Mouse (Mus musculus) heart, adult 18-20 months (tissue): ENCODE results near the gene B3gnt2. TPM values are rescaled to one million over a fixed set of nuclear protein-coding genes. Genes with fewer than 3 reads are reported as not detected.
"Not testable (repeated sequence)": the region's sequence is repeated elsewhere in the genome, so short reads cannot be mapped to it uniquely, and the experiment has no call there.

Experiments
- DNase-seq, 2 experiments: peaks; one replicate each; pipeline ENCODE4 v3.0.0; 2021 to 2022; ENCODE audit warnings: mixed read lengths in 1 of 2
- total RNA-seq, 2 experiments: library from RNA; stranded (reverse); gene quantifications; 2 replicates each; pipeline ENCODE4 v1.2.3; 2021

B3gnt2 gene
- total RNA-seq, 2 experiments from 2014 or later, result 2.4 to 5.9 TPM

DNA sequence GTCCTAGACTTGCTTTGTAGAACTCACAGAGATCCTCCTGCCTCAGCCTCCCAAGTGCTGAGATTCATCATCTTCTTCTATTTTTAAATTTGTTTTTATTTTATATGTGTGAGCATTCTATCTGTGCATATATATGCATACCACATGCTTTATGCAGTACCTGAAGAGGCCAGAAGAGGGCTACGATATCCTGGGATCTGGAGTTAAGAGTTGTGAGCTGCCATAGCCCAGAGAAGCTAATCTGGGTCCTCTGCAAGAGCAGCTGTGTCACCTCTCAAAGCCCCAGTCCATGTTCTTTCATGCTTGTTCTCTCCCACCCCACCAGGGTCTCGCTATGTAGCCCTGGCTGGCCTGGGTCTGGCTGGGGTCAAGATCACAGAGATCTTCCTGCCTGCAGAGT is 83.2 kb downstream of the B3gnt2 start:
- DNase-seq, result no peak

DNA sequence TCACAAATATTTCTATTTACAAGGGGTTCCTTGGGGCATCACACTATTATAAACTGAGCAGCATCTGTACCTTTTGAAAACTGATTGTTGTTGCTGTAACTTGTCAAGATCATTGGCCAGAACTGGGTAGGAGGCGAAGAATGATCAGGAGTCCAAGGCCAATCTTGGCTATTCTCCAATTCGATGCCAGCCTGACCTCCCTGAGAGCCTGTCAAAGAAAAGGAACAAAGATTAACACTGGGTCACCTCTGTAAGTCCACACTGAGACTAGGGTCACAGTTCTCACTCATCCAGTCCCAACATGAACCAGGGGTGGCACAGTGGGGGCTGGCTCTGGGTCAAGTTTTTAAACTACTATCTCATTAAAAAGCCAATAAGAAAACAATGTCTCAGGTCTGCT is 85.9 kb downstream of the B3gnt2 start:
- no peak for DNase-seq

DNA sequence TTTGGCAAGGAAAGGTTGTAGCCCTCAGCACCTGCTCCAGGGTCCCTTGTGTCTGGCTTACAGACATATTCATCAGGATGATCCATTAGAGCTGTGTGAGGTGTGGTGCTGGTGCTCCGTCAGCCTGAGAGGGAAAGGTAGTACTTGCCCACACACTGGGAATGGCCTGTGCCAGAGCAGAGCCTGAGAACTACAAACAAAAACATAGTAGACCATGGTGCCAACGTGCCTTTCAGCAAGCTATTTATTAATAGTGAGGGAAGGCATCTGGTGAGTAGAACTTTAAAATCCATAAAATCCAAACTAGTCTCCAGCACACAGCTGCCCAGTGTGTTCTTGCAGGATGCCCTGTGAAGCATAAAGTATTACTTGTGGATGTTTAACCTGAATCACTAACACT is 94.5 kb downstream of the B3gnt2 start:
- DNase-seq, result no peak

DNA sequence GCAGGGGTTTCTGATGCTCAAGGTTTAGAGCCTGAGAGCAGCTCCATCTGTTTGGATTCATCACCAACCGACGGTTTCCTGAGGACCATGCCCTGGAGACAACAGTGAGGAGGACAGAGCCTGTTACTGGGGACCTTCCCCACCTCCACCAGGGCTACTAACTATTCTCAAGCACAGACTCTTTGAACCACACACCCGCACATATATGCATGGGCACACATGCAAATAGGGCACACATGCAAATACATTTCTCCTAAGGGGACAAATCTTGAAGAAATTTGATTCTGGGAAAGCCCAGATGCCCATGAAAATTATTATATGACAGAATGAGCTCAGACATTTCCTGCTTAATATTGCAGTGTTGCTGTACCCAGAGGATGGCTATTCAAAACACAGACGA is 95.3 kb downstream of the B3gnt2 start:
- no peak for DNase-seq

DNA sequence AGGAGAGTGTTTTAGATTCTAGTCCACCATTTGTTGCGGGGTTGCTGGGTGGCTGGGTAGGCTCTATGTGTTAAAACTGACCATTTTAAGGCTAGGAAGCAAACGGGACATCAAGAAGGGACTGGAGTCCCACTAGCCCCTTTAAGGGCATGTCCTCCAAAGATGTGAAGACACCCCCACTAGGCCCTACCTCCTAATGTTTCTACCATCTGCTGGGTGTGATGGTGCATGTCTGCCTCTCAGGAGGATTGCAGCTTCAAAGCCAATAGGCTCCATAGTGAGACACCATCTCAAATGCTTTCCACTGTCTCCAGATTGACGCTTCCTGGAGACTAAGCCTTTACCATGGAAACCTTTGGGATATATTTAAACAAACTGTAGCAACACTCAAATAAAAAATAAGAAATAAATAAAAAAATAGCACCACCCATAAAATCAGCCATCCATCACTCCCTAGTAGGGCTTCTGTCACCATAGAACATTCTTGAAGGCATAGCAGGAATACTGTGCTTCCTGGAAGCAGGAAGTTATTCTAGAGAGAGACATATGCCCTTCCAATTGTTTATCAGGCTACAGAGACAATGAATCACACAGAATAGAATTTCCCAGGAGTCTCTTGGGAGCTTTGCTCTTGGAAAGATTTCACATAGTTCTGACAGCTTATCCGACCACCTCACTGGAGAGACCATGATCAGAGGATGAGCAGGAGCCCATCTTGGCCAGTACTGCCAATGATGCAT is 97.0 kb downstream of the B3gnt2 start:
- no peak for DNase-seq

DNA sequence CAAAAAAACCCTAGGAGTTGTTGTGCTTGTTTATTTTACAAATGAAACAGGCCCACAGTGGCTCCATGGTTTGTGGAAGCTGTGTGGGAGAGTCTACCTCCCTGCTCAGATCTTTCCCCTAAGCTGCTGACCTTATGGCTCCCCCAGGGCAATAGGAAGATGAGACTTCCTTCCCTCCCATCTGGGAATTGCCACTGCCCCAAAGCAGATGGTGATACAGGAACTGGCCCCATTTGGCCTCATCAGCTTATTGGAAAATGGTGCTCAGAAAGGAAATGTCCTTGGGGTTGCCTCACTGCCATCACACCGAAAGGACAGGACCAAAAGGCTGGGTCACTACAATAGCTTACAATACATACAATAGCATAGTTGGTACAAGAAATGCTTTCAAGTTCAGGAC is 97.7 kb downstream of the B3gnt2 start:
- peak in 1 of 2 experiments; percentile 23 for DNase-seq

DNA sequence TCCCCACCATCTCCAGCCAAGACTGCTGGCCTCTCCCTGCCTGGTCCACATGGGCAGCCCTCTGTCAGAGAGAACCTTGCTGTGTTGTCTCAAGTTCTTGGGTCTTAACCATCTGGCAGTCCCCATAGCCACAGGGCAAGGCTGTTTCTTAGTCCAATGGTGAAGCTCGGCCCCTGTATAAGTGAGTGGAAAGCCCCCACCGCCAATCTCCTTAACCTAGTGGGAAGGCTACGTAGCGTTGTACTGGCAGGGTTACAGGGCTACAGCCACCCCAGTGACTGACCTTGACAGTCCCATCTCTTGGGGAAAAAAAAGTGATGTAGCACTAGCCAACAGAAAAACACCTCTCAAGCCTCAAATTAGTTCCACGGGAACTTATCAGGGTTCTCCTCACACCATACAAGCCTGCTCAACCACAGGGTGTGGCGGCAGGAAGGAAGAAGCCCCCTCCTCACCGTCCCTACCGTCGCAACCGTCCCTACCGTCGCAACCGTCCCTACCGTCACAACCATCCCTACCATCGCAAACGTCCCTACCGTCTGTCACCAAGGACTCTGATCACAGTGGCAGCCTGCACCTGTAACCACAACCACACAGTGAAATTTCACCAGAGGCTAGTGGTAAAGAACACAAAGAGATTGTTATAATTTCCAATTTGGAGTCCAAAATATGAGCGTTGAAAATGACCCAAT is 98.4 kb downstream of the B3gnt2 start:
- no peak for DNase-seq

DNA sequence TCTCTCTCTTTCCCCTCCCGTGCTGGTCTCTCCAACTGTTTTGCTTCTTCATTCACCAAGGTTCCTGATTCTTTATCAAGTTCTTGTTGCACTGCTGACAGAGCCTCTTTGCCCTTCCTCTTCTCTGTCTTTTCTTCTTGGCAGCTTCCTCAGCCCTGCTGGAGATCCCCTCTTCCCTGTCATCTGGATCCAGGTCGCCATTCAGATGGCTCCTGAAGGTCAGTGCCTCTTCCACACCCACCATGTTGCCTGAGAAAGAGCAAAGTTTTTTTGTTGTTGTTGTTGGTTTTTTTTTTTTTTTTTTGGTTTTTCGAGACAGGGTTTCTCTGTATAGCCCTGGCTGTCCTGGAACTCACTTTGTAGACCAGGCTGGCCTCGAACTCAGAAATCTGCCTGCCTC is 101.0 kb downstream of the B3gnt2 start:
- no peak for DNase-seq

DNA sequence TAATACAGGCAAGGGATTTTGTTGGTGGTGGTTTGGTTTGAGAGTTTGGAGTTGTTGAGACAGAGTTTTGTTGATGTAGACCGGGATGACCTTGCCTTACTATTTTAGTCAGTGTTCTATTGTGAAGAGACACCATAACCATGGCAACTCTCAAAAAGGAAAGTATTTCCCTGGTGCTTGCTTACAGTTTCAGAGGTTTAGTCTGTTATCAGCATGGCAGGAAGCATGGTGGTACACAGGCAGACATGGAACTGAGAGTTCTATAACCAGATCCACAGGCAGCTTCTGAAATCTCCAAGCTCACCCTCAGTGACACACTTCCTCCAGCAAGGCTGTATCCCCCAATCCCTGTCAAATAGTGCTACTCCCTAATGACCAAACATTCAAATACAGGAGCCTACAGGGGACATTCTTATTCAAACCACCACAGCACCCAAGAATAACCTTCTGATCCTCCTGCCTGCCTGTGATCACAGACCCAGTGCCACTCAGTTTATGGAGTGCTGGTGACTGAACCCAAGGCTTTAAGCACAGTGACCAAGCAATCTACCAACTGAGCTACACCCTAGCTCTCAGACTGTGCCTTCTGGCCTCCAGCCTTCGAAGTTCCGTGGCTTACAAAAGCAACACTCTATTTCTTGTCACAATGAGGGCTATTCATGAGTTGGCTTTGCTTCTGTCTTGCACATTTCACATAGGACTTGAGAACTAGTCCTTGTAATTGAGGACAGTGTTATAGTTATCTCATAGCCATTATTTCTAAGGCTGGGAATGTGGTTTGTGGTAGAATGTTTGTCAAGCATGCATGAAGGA is 104.4 kb downstream of the B3gnt2 start:
- DNase-seq, result no peak

DNA sequence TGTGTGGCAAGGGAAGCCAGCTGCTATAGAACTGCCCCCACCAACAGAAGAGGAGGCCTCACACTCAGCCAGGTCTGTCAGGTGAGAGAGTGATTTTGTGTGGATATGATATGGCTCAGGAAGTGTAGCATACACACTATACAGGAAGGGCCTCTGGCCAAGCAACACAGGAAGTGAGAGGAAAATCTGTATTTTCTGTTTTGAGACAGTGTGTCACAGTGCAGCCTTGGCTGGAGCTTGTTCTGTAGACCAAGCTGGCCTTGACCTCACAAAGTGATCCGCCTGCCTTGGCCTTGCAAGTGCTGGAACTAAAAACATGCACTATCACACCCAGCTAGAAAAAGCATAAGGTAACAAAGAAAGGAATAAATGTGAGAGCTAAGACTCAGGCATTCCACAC is 105.6 kb downstream of the B3gnt2 start:
- DNase-seq, result no peak

DNA sequence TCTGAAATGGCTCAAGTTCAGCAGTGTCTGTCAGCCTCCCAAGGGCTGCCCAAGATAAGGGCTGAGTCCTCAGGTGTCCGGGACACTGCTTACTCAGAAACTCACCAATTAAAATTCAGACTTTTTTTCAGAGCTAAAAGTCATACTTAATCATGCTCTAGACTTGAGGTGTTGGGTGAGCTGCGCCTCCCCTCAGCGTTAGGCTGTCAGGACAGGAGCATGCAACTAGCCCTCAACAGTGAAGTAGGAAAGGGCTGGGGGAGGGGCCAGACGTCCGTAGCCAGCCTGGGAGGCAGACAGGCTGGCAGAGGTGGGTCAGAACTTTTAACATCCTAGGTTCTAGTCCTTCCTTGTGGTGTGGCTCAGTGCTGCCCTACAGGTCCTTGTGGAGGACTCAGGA is 108.2 kb downstream of the B3gnt2 start:
- DNase-seq, result no peak

DNA sequence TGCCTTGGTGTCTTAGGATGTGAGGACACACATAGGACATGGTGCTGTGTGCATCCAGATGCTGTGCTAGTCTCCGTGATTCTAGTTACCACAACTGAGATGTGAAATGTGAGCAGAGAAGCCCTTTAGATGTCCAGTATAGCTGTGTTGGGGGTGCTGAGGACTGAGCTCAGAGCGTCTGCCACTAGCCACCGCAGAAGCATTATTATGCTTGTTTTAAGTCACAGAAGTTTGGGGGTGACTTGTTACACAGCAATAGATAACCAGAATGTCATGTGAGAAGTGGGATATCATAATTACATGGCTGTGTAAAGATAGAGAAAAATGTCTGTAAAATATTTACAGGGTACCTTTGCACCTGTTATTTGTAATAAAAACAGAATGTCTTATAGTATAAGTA is 109.2 kb downstream of the B3gnt2 start:
- DNase-seq, result no peak

DNA sequence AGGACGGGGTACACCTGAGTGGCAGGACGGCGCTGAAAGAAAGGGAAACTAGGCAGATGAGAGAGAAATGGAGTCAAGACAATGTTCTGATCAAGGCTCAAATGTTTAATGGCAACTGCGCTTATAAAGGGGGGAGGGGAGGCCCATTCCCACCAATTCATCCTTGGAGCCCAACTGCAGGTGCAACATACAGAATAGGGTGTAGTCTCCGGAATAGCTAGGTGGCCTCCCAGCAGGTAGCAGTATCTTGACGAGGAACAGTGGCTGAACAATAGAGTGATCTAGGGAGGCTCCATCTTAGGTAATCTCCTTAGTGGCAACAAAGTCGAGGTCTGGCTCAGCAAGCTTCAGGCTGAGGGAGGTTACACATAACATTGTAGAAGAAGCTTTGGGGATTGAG is 113.4 kb downstream of the B3gnt2 start:
- no peak for DNase-seq

DNA sequence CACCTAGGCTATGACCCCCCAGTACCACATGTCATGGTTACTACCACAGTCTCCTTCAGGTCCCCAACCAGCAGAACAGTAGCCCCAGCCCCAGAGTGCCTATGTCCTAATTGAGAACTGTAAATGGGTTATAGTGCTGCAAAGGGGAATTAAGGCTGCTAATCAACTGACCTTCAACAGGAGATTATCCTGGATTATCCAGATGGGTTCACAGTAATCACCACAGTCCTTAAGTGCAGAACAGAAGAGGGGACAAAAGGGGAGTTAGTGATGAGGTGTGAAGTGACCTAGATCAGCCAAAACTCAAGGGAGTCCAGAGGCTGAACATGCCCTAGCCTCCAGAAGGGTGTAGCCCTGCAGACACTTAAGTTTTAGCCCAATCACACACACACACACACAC is 115.4 kb downstream of the B3gnt2 start:
- DNase-seq, result no peak

DNA sequence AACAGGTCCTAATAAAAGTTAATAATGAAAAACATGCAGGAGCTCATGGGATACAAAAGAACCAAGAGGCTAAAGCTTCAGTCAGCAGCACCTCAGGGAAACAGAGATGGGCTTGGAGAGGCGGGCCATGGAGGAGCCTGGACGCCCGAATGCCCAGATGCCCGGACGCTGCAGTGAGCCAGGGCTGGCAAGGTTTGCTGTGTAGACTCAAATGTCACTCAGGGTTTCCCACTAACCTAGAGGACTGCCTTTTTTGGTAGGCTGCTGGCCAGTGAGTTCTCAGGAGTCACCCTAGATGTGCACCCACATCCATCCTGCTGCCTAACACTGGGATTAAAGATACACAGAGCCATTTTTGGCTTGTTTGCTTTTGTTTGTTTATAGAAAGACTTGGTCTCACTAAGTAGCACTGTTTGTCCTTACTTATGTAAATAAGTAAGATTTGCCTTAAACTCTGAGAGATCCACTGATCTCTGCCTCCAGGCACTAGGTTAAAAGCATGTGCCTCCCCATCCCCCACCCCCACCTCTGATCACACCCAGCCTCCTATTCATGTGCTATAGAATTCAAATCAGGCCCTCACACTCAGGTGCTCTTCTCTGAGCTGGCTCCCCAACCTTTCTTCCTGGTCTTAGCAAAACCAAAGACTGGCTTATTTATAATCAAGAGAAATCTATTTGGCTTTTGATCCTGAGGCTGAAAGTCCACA is 117.0 kb downstream of the B3gnt2 start:
- no peak for DNase-seq

DNA sequence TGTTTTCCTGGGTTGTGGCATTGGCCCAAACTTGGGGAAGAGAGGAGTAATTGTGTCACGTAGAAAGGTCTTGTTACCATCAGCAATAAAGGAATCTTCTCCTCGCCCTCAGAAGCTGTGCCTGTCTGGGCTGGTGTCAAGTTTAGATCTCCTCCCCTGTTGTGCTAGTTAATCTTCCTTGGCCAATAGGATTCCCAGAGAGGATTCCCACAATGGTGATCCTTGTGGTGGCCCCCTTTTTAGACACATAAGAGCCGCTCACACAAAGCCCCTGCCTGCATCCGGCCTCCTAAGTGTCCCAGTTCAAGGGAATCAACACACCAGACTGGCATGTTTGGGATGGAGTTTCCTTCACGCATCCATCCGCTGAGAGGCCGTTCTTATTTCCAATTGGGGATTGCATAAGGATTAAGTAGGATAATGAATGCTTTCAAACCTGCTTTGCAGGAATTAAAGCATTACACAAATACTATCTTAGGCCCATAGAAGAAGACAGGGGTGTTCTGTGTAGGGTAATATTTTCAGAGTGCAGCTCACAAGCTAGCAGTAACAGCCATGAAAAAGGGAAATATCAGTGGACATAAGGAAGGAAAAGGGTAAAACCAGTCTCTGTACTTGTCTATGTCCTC is 118.6 kb downstream of the B3gnt2 start:
- DNase-seq, result no peak

DNA sequence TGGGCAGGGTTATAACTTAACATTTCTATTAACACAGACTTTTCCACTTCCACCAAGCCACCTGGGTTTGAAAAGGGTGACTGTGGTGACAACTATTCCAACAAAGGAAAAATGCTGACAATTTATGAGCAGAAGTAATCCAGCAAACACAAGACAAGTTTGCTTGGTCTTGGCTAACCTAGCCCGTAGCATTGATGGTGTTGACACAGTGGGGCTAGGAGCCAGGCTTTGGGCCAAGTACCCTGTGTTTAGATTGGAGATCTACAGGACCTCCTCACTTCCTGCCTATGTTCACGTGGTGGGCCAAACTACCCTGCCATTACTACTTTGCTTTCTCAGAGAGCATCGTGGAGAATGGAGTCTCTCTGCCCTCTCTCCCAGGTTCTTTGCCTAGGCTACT is 119.3 kb downstream of the B3gnt2 start:
- DNase-seq, result no peak

DNA sequence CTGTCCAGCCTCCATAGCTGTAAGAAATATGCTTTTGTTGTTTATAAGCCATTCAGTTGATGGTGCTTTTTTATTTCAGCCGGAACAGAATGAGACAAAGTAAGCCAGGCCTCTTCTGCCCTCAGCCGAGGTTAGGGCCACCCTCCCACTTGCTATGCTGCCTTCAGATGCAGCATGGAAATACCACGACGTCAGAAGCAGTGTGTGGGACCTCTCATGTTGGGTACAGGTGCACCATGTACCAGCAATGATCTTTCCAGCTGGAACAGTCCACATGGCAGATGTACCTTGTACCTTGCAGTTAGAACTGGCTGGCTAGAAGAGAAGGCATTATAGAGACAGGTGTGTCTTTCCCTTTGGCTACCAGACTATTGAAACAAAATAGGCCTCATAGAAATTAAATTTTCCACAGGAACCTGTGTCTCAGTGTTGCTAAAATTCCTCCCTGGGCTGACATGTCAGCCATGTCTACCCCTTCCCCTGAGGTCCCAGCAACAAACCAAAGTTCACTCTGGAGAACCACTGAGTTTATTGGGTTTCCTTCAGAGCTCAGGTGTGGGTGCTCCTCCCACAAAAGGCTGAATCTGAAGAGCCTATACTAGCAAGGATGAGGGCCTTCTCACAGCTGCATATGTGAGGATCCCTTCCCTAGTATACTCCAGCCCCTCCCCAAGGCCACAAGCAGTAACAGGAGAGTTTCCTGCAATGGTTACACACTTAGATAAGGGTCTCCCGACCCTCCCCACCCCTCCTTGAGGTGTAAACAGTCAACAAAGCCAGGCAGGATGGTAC is 121.1 kb downstream of the B3gnt2 start:
- no peak for DNase-seq

DNA sequence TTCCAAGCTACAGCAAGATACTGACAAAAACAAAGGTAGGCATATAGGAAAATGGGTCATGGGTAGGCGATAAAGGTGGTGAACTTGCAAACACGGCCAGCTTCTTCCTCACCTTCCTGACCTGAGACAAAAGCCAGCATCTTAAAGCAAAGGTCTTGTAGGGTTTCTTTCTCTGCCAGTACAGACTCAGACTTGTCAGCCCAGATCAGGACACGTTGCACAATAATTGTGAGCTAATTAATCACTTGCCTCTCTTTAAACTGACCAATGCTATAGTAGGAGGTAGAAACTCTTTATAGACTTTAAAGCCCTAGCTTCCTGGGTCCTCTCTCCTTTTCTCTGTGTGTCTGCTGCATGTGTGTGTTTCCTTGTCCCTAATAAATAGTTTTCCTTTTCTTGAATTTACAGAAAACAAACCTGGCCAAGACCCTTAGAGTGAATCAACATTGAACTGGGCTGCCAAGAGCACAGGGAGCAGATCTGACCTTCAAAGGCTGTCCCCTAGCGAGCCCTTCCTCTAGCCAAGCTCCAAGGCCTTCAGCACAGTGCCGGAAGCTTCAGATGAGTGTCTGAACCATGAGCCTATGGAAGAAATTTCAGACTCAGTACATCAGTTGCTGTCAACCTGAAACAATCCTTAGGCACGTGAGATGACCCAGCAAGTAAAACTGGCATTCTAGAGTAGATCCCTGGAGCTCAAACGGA is 124.1 kb downstream of the B3gnt2 start:
- DNase-seq, result no peak

DNA sequence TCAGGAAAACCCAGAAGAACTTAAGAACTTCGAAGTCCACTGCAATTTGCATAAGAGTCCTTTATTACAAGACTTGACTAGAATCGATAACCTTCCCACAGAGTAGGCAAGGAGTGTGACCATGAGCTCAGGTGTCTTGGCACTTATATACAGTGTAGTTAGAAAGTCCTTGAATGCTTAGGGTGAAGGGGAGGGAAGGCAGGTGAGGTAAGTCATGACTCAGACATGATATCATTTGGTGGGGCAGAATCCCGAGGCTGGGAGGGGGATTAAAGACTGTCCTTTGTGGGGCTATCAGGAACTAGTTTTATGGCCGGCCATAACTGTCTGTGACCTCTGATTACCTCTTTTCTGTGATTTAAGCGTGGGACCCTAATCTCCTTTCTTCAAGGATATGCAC is 125.6 kb downstream of the B3gnt2 start:
- not testable (repeated sequence) for DNase-seq

DNA sequence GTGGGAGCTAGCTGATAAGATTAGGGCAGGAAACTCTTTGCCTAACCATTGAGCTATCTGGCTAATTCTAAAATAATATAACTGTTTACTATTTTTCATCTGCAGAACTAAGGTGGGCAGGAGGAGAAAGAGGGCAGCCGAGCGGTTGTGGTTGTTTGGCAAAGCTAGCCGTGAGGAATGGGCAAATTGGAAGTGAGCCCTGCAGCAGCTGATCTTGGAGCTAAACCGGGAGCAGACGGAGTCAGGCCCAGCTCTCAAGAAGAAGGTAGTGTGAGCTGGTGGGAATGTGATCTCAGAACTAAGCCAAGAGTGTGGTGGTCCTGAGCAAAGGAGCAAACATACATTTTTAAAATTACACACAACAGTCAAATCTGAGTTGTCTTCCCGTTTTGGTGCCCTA is 126.8 kb downstream of the B3gnt2 start:
- DNase-seq, result no peak
